Mouse (Mus musculus) spleen, adult 2 months (tissue): ENCODE measurements at regions not wholly inside any gene's neighbourhood (a gene's known extent, or its start where the extent isn't known, plus 50 kb on each side); places are given as distances from the start of the nearest gene placed in this dataset.

Experiments
- CTCF ChIP-seq: fragments of 200-500 bp; IDR thresholded peaks from 2 replicates; pipeline ENCODE4 v1.5.1; 2011; ENCODE audit warnings: mild to moderate bottlenecking, inconsistent platforms; ENCODE audit not compliant: insufficient read depth, insufficient read length, insufficient replicate concordance; ENCODE audit errors: extremely low read depth
- POLR2A ChIP-seq: fragments of 200-500 bp; IDR thresholded peaks from 2 replicates; pipeline ENCODE4 v1.6.1; 2011; ENCODE audit warnings: low read depth, low read length, inconsistent platforms

GRCm38 (mm10) chr8:116078849-116079407 is 371.3 kb upstream of the Maf start:
- TF ChIP-seq CTCF (no peak), POLR2A (no peak)
